Mouse (Mus musculus): ENCODE results near the gene Gm42420. TPM values are rescaled to one million over a fixed set of nuclear protein-coding genes. Genes with fewer than 3 reads are reported as not detected.
A peak's percentile ranks its signal among the peaks of the same experiment; 100 is the strongest.

Gene Gm42420
- polyA plus RNA-seq, 1 experiment from 2014 or later = 1.1 TPM

DNA sequence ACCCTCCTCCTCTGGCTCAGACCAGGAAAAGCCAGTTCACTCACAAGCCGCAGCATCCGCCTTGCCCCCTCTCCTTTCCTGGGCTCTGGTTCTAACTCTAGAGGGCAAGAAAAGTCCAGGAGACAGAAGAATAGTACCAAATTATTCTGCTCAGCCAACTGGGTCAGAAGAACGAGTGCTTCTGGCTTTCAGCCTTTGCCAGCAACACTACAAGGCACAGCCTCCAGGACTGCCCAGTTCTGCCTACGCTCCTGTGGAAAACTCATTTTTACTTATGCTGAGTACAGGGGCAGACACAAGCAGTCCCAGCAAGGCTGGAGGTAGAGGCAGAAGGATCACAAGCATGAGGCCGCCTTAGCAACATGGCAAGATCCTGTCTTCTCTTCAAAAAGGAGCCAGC lies 37.5 kb upstream of the Gm42420 start:
- no peaks in the 10 kb centered on the region for H3K36me3 ChIP-seq (ENCODE audit: control insufficient read depth, insufficient read depth, low read length)
- H3K9me3 ChIP-seq (ENCODE audit: control insufficient read depth, low read length) = no peaks in the 10 kb centered on the region
- H3K4me2 ChIP-seq (ENCODE audit: low read depth, low read length) = no peak overlapping the region
- no peaks in the 10 kb centered on the region for H3K27me3 ChIP-seq (ENCODE audit: control insufficient read depth, insufficient read depth, low read length)
- no peak overlapping the region for H3K4me3 ChIP-seq (ENCODE audit: low read depth, low read length)
- ATAC-seq (ENCODE audit: low read depth) = no peak
- no peak overlapping the region for H3K9ac ChIP-seq (replicated peaks; ENCODE audit: low read depth, low read length)
- no peak overlapping the region for H3K27ac ChIP-seq (ENCODE audit: low read depth, low read length)
- H3K4me1 ChIP-seq (ENCODE audit: control insufficient read depth, insufficient read depth, low read length) = peaks cover 15% of the 10 kb centered on the region
- WGBS = 72% methylated on average over 5 of the region's 5 CpGs

DNA sequence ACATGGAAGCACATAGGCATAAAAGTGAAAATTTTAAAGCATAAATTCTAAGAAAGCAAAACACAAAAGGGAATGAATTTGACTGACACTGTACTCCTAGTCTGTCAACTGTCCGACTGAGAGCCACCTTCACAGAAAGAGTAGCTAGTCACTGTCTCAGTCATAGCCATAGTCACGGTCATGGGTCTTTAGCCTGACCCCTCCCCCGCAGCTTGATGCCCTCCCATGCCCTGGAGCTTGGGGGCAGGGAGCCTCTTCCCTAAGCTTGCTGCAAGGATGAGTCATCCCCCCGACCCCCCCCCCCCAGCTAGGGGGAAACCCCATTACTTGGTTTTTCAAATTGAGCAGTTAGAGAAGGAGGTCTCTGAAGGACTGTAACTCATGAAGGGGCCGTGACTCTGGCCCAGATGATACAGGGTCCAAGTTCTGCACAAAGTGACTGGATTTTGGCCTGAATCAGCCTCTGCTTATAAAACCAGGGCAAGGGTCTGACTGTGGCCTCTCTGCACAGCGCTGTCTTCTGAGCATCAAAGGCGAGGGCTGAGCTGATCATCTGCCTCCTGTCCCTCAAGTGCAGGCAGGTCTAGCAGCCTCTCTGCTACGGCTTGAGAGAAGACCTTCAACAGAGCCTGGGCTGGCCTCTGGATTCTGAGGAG lies 33.4 kb upstream of the Gm42420 start:
- Histone ChIP-seq H3K4me2 (ENCODE audit: low read depth, low read length) (no peak overlapping the region), H3K9ac (replicated peaks; ENCODE audit: low read depth, low read length) (no peak overlapping the region), H3K4me3 (ENCODE audit: low read depth, low read length) (no peak overlapping the region), H3K27ac (ENCODE audit: low read depth, low read length) (no peak overlapping the region), H3K36me3 (ENCODE audit: control insufficient read depth, insufficient read depth, low read length) (no peaks in the 10 kb centered on the region), H3K9me3 (ENCODE audit: control insufficient read depth, low read length) (no peaks in the 10 kb centered on the region), H3K27me3 (ENCODE audit: control insufficient read depth, insufficient read depth, low read length) (no peaks in the 10 kb centered on the region), H3K4me1 (ENCODE audit: control insufficient read depth, insufficient read depth, low read length) (peaks cover 17% of the 10 kb centered on the region; the same call in 1 of the 2 replicates)
- 62% methylated on average over 8 of the region's 8 CpGs for WGBS
- no peak for ATAC-seq (ENCODE audit: low read depth)

DNA sequence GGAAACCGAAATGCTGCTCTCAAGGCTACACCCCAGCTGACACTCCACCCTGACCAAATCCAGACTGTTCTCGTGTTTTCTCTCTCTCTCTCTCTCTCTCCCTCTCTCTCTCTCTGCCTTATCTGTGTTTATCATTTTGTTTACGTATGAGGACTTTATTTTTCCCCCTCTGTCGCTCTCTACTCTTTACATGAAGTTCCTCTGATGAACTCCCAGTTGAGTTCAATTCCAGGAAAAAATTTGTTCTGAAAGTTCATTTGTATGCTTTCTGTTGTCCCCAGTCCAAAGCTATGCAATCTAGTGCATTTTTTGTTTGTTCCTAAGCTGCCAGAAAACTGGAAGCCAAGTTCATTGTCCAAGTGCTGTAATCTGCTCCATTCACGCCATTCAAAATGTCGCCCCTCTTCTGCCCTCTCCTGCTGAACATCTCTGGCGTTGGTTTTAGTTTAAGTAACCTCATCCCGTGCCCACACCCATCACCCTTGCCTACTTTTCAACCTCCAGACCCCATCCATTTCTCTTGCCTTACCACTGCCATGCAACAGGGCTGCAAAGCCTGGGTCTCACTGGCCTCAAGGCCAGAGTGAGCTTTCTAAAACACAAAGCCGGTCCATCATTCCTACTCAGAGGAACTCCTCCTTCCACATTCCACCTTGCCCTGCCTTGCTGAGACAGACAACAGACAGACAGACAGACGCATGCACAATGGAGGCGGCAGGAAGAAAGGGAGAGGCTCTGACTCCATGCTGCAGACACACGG lies 30.5 kb upstream of the Gm42420 start:
- Histone ChIP-seq H3K27ac (ENCODE audit: low read depth, low read length) (no peak overlapping the region), H3K27me3 (ENCODE audit: control insufficient read depth, insufficient read depth, low read length) (no peaks in the 10 kb centered on the region), H3K9ac (replicated peaks; ENCODE audit: low read depth, low read length) (peak overlapping the region; percentile 21; the same call in 1 of the 2 replicates), H3K4me3 (ENCODE audit: low read depth, low read length) (peak overlapping the region; percentile 73; the same call in 1 of the 2 replicates), H3K4me1 (ENCODE audit: control insufficient read depth, insufficient read depth, low read length) (peaks cover 25% of the 10 kb centered on the region), H3K36me3 (ENCODE audit: control insufficient read depth, insufficient read depth, low read length) (no peaks in the 10 kb centered on the region), H3K4me2 (ENCODE audit: low read depth, low read length) (peak overlapping the region; percentile 40), H3K9me3 (ENCODE audit: control insufficient read depth, low read length) (no peaks in the 10 kb centered on the region)
- WGBS = 72% methylated on average over 12 of the region's 12 CpGs
- no peak for ATAC-seq (ENCODE audit: low read depth)

DNA sequence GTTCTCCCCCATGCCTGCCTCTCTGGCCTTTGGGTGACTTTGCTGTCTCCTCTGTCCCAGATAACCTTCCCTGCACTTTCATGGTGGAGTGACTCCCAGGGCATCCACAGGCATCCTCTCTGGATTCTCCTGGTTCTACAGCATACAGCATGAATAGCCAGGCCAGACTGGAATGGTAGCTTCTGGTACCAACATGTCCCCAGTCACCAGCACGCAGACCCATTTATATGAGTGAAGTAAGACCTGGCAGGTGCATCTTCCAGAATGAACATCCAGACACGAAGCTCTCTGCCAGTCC lies 30.0 kb upstream of the Gm42420 start:
- H3K4me1 ChIP-seq (ENCODE audit: control insufficient read depth, insufficient read depth, low read length) = peaks cover 25% of the 10 kb centered on the region
- ATAC-seq (ENCODE audit: low read depth) = no peak
- H3K36me3 ChIP-seq (ENCODE audit: control insufficient read depth, insufficient read depth, low read length) = no peaks in the 10 kb centered on the region
- 60% methylated on average over 2 of the region's 2 CpGs for WGBS
- peak overlapping the region; percentile 28; the same call in 1 of the 2 replicates for H3K9ac ChIP-seq (replicated peaks; ENCODE audit: low read depth, low read length)
- H3K4me2 ChIP-seq (ENCODE audit: low read depth, low read length) = peak overlapping the region; percentile 40
- no peaks in the 10 kb centered on the region for H3K27me3 ChIP-seq (ENCODE audit: control insufficient read depth, insufficient read depth, low read length)
- peak overlapping the region; percentile 73; the same call in 1 of the 2 replicates for H3K4me3 ChIP-seq (ENCODE audit: low read depth, low read length)
- no peaks in the 10 kb centered on the region for H3K9me3 ChIP-seq (ENCODE audit: control insufficient read depth, low read length)
- no peak overlapping the region for H3K27ac ChIP-seq (ENCODE audit: low read depth, low read length)

GRCm38 (mm10) chr6:39556900-39557659 lies 28.5 kb upstream of the Gm42420 start:
- H3K4me2 ChIP-seq (ENCODE audit: low read depth, low read length) = peak overlapping the region; percentile 40

GRCm38 (mm10) chr6:39557723-39558261 lies 27.8 kb upstream of the Gm42420 start, which contains the start of gene Dennd2a:
Gene Dennd2a (minus strand): TSS chr6:39557867.
- peak; percentile 96 for ATAC-seq (ENCODE audit: low read depth)
- Histone ChIP-seq H3K27me3 (ENCODE audit: control insufficient read depth, insufficient read depth, low read length) (no peaks in the 10 kb centered on the region), H3K4me1 (ENCODE audit: control insufficient read depth, insufficient read depth, low read length) (peaks cover 22% of the 10 kb centered on the region), H3K36me3 (ENCODE audit: control insufficient read depth, insufficient read depth, low read length) (no peaks in the 10 kb centered on the region), H3K4me2 (ENCODE audit: low read depth, low read length) (peak within 1 kb of the TSS; percentile 40), H3K9ac (replicated peaks; ENCODE audit: low read depth, low read length) (peak within 1 kb of the TSS; percentile 92), H3K27ac (ENCODE audit: low read depth, low read length) (peak within 1 kb of the TSS; percentile 91), H3K4me3 (ENCODE audit: low read depth, low read length) (peak within 1 kb of the TSS; percentile 73), H3K9me3 (ENCODE audit: control insufficient read depth, low read length) (no peaks in the 10 kb centered on the region)
- WGBS = under 1% methylated on average over 50 of the region's 50 CpGs

More at GRCm38 (mm10) chr6:39556900-39557659, 28.5 kb upstream of the Gm42420 start:
- WGBS = under 1% methylated on average over 49 of the region's 54 CpGs
- H3K27me3 ChIP-seq (ENCODE audit: control insufficient read depth, insufficient read depth, low read length) = no peaks in the 10 kb centered on the region
- peak overlapping the region; percentile 91 for H3K27ac ChIP-seq (ENCODE audit: low read depth, low read length)
- peak overlapping the region; percentile 73 for H3K4me3 ChIP-seq (ENCODE audit: low read depth, low read length)
- H3K9me3 ChIP-seq (ENCODE audit: control insufficient read depth, low read length) = no peaks in the 10 kb centered on the region
- peak; percentile 73 for ATAC-seq (ENCODE audit: low read depth)
- peak overlapping the region; percentile 92 for H3K9ac ChIP-seq (replicated peaks; ENCODE audit: low read depth, low read length)
- H3K4me1 ChIP-seq (ENCODE audit: control insufficient read depth, insufficient read depth, low read length) = peaks cover 25% of the 10 kb centered on the region
- H3K36me3 ChIP-seq (ENCODE audit: control insufficient read depth, insufficient read depth, low read length) = no peaks in the 10 kb centered on the region

DNA sequence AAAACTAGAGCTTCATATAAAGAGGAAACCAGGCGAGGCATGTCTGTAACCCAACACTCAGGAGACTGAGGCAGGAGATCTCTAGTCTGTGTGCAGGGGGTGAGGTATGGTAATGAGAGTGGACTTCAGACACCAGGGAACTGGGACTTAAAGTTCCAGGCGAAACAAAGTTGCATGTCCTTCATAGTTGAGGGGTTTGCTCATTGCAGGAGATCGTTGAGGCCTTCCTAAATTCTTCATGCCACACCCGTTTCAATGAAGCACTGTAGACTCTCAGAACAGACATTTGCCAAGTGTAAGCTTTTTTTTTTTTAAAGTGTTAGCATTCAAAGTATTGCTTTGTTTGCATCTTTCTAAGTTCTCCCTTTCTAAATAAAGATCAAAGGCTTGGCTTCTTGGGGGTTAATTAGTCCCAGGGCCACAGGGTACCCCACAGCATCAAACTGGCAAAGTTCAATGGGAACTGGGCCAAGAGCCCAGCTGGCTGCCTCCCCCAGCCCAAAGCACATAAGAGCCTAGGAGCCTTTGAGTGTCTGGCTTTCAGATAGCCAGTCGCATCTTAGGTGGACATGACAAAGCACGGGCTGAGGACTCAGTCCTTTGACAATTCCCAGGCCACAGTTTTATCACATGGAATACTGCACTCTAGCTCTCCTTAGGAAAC lies 26.1 kb upstream of the Gm42420 start:
- no peaks in the 10 kb centered on the region for H3K27me3 ChIP-seq (ENCODE audit: control insufficient read depth, insufficient read depth, low read length)
- H3K4me1 ChIP-seq (ENCODE audit: control insufficient read depth, insufficient read depth, low read length) = peaks cover 22% of the 10 kb centered on the region
- ATAC-seq (ENCODE audit: low read depth) = no peak
- H3K36me3 ChIP-seq (ENCODE audit: control insufficient read depth, insufficient read depth, low read length) = no peaks in the 10 kb centered on the region
- no peaks in the 10 kb centered on the region for H3K9me3 ChIP-seq (ENCODE audit: control insufficient read depth, low read length)
- WGBS = 45% methylated on average over 6 of the region's 6 CpGs
- no peak overlapping the region; the same call in 1 of the 2 replicates for H3K27ac ChIP-seq (ENCODE audit: low read depth, low read length)
- H3K4me3 ChIP-seq (ENCODE audit: low read depth, low read length) = no peak overlapping the region
- no peak overlapping the region for H3K4me2 ChIP-seq (ENCODE audit: low read depth, low read length)
- no peak overlapping the region for H3K9ac ChIP-seq (replicated peaks; ENCODE audit: low read depth, low read length)

DNA sequence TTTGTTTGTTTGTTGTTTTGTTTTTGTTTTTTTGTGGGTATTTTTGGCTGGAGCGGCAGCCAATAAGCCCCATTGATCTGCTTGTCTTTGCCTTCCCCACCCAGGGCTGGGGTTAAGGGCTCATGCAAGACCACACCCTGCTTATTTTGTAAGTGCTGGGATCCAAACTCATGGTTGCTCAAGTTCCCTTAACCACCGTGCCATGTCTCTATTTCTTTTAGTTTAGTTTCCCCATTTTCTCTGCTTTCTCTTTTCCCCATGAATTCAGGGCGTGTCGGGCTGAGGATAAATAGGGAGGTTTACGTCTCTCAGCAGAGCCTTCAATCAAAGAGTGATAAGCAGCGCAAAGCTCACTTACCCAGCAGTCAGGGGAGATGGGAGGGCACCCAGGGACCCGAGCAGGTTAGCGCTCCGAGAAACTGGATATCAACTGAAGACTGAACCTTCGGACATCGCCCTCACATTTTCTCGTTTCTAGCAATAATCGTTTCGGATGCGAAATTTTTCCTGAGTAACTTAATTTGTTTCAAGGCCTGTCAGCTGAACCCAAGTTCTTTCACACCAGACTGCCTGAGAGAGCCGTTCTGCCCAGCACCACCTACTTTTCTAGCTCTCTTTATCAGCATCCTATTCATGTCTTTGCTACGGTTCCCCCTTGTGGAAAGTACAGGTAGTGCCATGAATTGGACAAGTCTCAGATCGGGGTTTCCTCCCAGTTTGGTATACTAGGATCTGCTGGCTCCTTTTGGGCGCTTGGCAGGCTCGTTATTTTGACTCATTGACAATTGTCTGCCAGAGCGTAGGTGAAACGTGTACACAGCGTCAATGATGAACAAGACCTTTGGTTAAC lies 23.2 kb upstream of the Gm42420 start:
- H3K9ac ChIP-seq (replicated peaks; ENCODE audit: low read depth, low read length) = no peak overlapping the region
- peaks cover 7% of the 10 kb centered on the region for H3K4me1 ChIP-seq (ENCODE audit: control insufficient read depth, insufficient read depth, low read length)
- H3K27ac ChIP-seq (ENCODE audit: low read depth, low read length) = no peak overlapping the region
- no peaks in the 10 kb centered on the region for H3K9me3 ChIP-seq (ENCODE audit: control insufficient read depth, low read length)
- 23% methylated on average over 23 of the region's 23 CpGs for WGBS
- no peaks in the 10 kb centered on the region for H3K27me3 ChIP-seq (ENCODE audit: control insufficient read depth, insufficient read depth, low read length)
- H3K4me3 ChIP-seq (ENCODE audit: low read depth, low read length) = no peak overlapping the region
- 0 out of 2 replicates have a peak, but pooled peaks have one; percentile 22 for ATAC-seq (ENCODE audit: low read depth)
- peak overlapping the region; percentile 0; the same call in 1 of the 2 replicates for H3K4me2 ChIP-seq (ENCODE audit: low read depth, low read length)
- no peaks in the 10 kb centered on the region for H3K36me3 ChIP-seq (ENCODE audit: control insufficient read depth, insufficient read depth, low read length)
